Mouse (Mus musculus) forebrain, embryonic 13.5 days (tissue): ENCODE data around the gene Hnmt. TPM values are rescaled to one million over a fixed set of nuclear protein-coding genes. Genes with fewer than 3 reads are reported as not detected.
A peak's percentile ranks its signal among the peaks of the same experiment; 100 is the strongest.
"Not testable (repeated sequence)": the region's sequence is repeated elsewhere in the genome, so short reads cannot be mapped to it uniquely, and the experiment has no call there.

Experiments
- ATAC-seq: fragments of 200-750 bp; cut with Nextera tagmentation; 2 replicates; pipeline ENCODE4 v1.8.0; 2017
- H3K27ac ChIP-seq: fragments of 300-500 bp; sonication (generic); 2 replicates; pipeline ENCODE4 v1.5.1; 2015; ENCODE audit warnings: inconsistent platforms, mild to moderate bottlenecking, moderate library complexity
- H3K27me3 ChIP-seq: fragments of 300-500 bp; sonication (generic); 2 replicates; pipeline ENCODE4 v1.6.1; 2015; ENCODE audit warnings: mild to moderate bottlenecking, inconsistent platforms
- H3K36me3 ChIP-seq: fragments of 300-500 bp; sonication (generic); 2 replicates; pipeline ENCODE4 v1.6.1; 2015; ENCODE audit warnings: mild to moderate bottlenecking, inconsistent platforms; ENCODE audit not compliant: poor library complexity, severe bottlenecking
- H3K4me1 ChIP-seq: fragments of 300-500 bp; sonication (generic); 2 replicates; pipeline ENCODE4 v1.6.1; 2015; ENCODE audit warnings: inconsistent platforms
- H3K4me2 ChIP-seq: fragments of 300-500 bp; sonication (generic); 2 replicates; pipeline ENCODE4 v1.6.1; 2015; ENCODE audit warnings: inconsistent platforms, mild to moderate bottlenecking, moderate library complexity
- H3K4me3 ChIP-seq: fragments of 300-500 bp; sonication (generic); 2 replicates; pipeline ENCODE4 v1.5.1; 2015; ENCODE audit warnings: mild to moderate bottlenecking, inconsistent platforms
- H3K9ac ChIP-seq: fragments of 300-500 bp; sonication (generic); 2 replicates; pipeline ENCODE4 v1.6.1; 2015; ENCODE audit warnings: mild to moderate bottlenecking, inconsistent platforms
- H3K9me3 ChIP-seq: fragments of 300-500 bp; sonication (generic); replicated peaks from 2 replicates; pipeline ENCODE4 v1.6.1; 2016; ENCODE audit warnings: inconsistent platforms
- WGBS: fragments of 180-500 bp; shearing (Covaris S2); methylation state at CpG from one replicate; pipeline ENCODE4 v1.1.7; 2015; 5-methylcytosine and 5-hydroxymethylcytosine counted together
- polyA plus RNA-seq: library from polyadenylated mRNA; unstranded; fragments of >200 nt; fragmentation: Nextera tagmentation; extraction: Ambion mirVana; gene quantifications from 2 replicates; pipeline ENCODE4 v1.2.1, GENCODE M21; 2015

Hnmt gene
- 1.6 and 1.8 TPM in 2 replicates for polyA plus RNA-seq

GRCm38 (mm10) chr2:24049344-24049990 is at the start of gene Hnmt:
Hnmt (minus strand) TSS chr2:24049394.
- Histone ChIP-seq H3K9ac (peak within 1 kb of the TSS; percentile 56), H3K9me3 (no peaks in the 10 kb centered on the region), H3K36me3 (no peaks in the 10 kb centered on the region), H3K4me3 (peak within 1 kb of the TSS; percentile 40), H3K27me3 (no peaks in the 10 kb centered on the region), H3K4me1 (peaks cover 12% of the 10 kb centered on the region), H3K4me2 (peak within 1 kb of the TSS; percentile 69), H3K27ac (no peak within 1 kb of the TSS; the same call in 1 of the 2 replicates)
- 43% methylated on average over 7 of the region's 7 CpGs for WGBS
- no peak for ATAC-seq

- no peak within 1 kb of the TSS for H3K4me2 ChIP-seq
- no peaks in the 10 kb centered on the region for H3K4me1 ChIP-seq
- no peaks in the 10 kb centered on the region for H3K9me3 ChIP-seq
- no peaks in the 10 kb centered on the region for H3K36me3 ChIP-seq
- H3K27me3 ChIP-seq = no peaks in the 10 kb centered on the region
- ATAC-seq = no peak
- H3K9ac ChIP-seq = no peak within 1 kb of the TSS
- no peak within 1 kb of the TSS for H3K27ac ChIP-seq
- WGBS = 68% methylated on average over 4 of the region's 4 CpGs
- H3K4me3 ChIP-seq = no peak within 1 kb of the TSS
Observed at GRCm38 (mm10) chr2:24096495-24096894, 47.3 kb upstream of the Hnmt start, which contains the start of gene Tbpl2. Tbpl2 (minus strand) TSS chr2:24096595.

- Histone ChIP-seq H3K27me3 (no peaks in the 10 kb centered on the region), H3K36me3 (no peaks in the 10 kb centered on the region), H3K4me3 (no peak overlapping the region), H3K4me1 (no peaks in the 10 kb centered on the region), H3K27ac (no peak overlapping the region), H3K9ac (no peak overlapping the region), H3K9me3 (no peaks in the 10 kb centered on the region), H3K4me2 (no peak overlapping the region)
- 91% methylated on average over 1 of the region's 1 CpGs for WGBS
- ATAC-seq = no peak
Observed at GRCm38 (mm10) chr2:24090921-24091320, 41.7 kb upstream of the Hnmt start.

GRCm38 (mm10) chr2:24050459-24050858 is 1.3 kb upstream of the Hnmt start:
- H3K4me3 ChIP-seq = no peak overlapping the region
- no peak for ATAC-seq
- WGBS = 84% methylated on average over 3 of the region's 3 CpGs
- peaks cover 12% of the 10 kb centered on the region for H3K4me1 ChIP-seq
- no peak overlapping the region for H3K9ac ChIP-seq
- no peaks in the 10 kb centered on the region for H3K9me3 ChIP-seq
- no peaks in the 10 kb centered on the region for H3K27me3 ChIP-seq
- no peak overlapping the region for H3K4me2 ChIP-seq
- no peaks in the 10 kb centered on the region for H3K36me3 ChIP-seq
- no peak overlapping the region for H3K27ac ChIP-seq

- H3K4me1 ChIP-seq = peaks cover 12% of the 10 kb centered on the region
- peak overlapping the region; percentile 56 for H3K9ac ChIP-seq
- ATAC-seq = peak; percentile 95
- no peaks in the 10 kb centered on the region for H3K27me3 ChIP-seq
- H3K4me3 ChIP-seq = peak overlapping the region; percentile 40
- H3K4me2 ChIP-seq = peak overlapping the region; percentile 69
- no peaks in the 10 kb centered on the region for H3K36me3 ChIP-seq
- no peak overlapping the region; the same call in 1 of the 2 replicates for H3K27ac ChIP-seq
- 3% methylated on average over 16 of the region's 16 CpGs for WGBS
- no peaks in the 10 kb centered on the region for H3K9me3 ChIP-seq
Observed at GRCm38 (mm10) chr2:24048480-24049097, 605 bp downstream of the Hnmt start.

GRCm38 (mm10) chr2:24047551-24048479 is 1.4 kb downstream of the Hnmt start:
- H3K27me3 ChIP-seq = no peaks in the 10 kb centered on the region
- no peak overlapping the region for H3K27ac ChIP-seq
- peaks cover 12% of the 10 kb centered on the region for H3K4me1 ChIP-seq
- H3K9ac ChIP-seq = peak overlapping the region; percentile 56
- no peaks in the 10 kb centered on the region for H3K36me3 ChIP-seq
- peak overlapping the region; percentile 40 for H3K4me3 ChIP-seq
- H3K4me2 ChIP-seq = peak overlapping the region; percentile 69
- 17% methylated on average over 6 of the region's 6 CpGs for WGBS
- peak; percentile 48; the same call in 1 of the 2 replicates for ATAC-seq
- no peaks in the 10 kb centered on the region for H3K9me3 ChIP-seq

GRCm38 (mm10) chr2:24042901-24043300 is 6.3 kb downstream of the Hnmt start:
- H3K27me3 ChIP-seq = no peaks in the 10 kb centered on the region
- no peak overlapping the region for H3K4me3 ChIP-seq
- peaks cover 6% of the 10 kb centered on the region for H3K4me1 ChIP-seq
- no peak for ATAC-seq
- H3K27ac ChIP-seq = no peak overlapping the region
- 93% methylated on average over 1 of the region's 1 CpGs for WGBS
- H3K9ac ChIP-seq = no peak overlapping the region
- no peaks in the 10 kb centered on the region for H3K36me3 ChIP-seq
- no peak overlapping the region for H3K4me2 ChIP-seq
- no peaks in the 10 kb centered on the region for H3K9me3 ChIP-seq

- Histone ChIP-seq H3K27ac (no peak overlapping the region), H3K9me3 (no peaks in the 10 kb centered on the region), H3K4me3 (no peak overlapping the region), H3K36me3 (no peaks in the 10 kb centered on the region), H3K4me2 (no peak overlapping the region), H3K27me3 (no peaks in the 10 kb centered on the region), H3K4me1 (no peaks in the 10 kb centered on the region), H3K9ac (no peak overlapping the region)
- ATAC-seq = no peak
- 83% methylated on average over 1 of the region's 1 CpGs for WGBS
Observed at GRCm38 (mm10) chr2:24040531-24040930, 8.7 kb downstream of the Hnmt start.

- not testable (repeated sequence) for H3K9ac ChIP-seq, H3K27ac ChIP-seq, H3K27me3 ChIP-seq, H3K9me3 ChIP-seq, H3K36me3 ChIP-seq, H3K4me3 ChIP-seq, ATAC-seq, H3K4me1 ChIP-seq, H3K4me2 ChIP-seq
Observed at GRCm38 (mm10) chr2:24019386-24019785, 29.8 kb downstream of the Hnmt start.

- Histone ChIP-seq H3K9ac (no peak overlapping the region), H3K4me3 (no peak overlapping the region), H3K27me3 (no peaks in the 10 kb centered on the region), H3K27ac (no peak overlapping the region), H3K4me1 (no peaks in the 10 kb centered on the region), H3K36me3 (no peaks in the 10 kb centered on the region), H3K9me3 (no peaks in the 10 kb centered on the region), H3K4me2 (no peak overlapping the region)
- 87% methylated on average over 1 of the region's 1 CpGs for WGBS
- no peak for ATAC-seq
Observed at GRCm38 (mm10) chr2:24018966-24019365, 30.2 kb downstream of the Hnmt start.

- 87% methylated on average over 5 of the region's 5 CpGs for WGBS
Observed at GRCm38 (mm10) chr2:24014957-24015356, 34.2 kb downstream of the Hnmt start.

GRCm38 (mm10) chr2:23999323-23999722 is 49.9 kb downstream of the Hnmt start:
- Histone ChIP-seq H3K36me3 (no peaks in the 10 kb centered on the region), H3K9ac (no peak overlapping the region), H3K4me2 (no peak overlapping the region), H3K4me1 (no peaks in the 10 kb centered on the region), H3K9me3 (no peaks in the 10 kb centered on the region), H3K27ac (no peak overlapping the region), H3K27me3 (no peaks in the 10 kb centered on the region), H3K4me3 (no peak overlapping the region)
- ATAC-seq = no peak
- WGBS = 91% methylated on average over 1 of the region's 1 CpGs

More at GRCm38 (mm10) chr2:24014957-24015356, 34.2 kb downstream of the Hnmt start:
- Histone ChIP-seq H3K9ac (no peak overlapping the region), H3K27ac (no peak overlapping the region), H3K4me1 (no peaks in the 10 kb centered on the region), H3K36me3 (no peaks in the 10 kb centered on the region), H3K27me3 (no peaks in the 10 kb centered on the region), H3K4me3 (no peak overlapping the region), H3K4me2 (no peak overlapping the region), H3K9me3 (no peaks in the 10 kb centered on the region)
- no peak for ATAC-seq
